Mouse (Mus musculus): ENCODE measurements at regions not wholly inside any gene's neighbourhood (a gene's known extent, or its start where the extent isn't known, plus 50 kb on each side); places are given as distances from the start of the nearest gene placed in this dataset.
A peak's percentile ranks its signal among the peaks of the same experiment; 100 is the strongest.

DNA sequence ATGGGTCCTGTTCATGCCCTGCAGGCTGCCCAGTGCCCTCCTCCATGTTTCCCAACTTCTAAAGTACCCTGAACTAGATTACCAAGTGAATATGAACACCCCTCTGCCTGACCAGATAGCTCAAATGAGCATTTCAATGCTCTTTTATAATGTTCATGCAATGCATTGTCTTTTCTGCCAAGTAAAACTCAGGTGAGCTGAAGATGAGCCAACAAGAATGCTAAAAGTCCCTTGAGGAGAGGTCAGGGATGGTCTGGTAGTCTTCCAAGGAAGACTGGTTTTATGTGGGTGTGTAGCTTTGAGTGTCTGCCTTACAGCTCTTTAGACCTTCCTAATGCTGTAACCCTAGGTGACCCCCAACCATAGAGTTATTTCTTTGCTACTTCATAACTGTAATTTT is 58.0 kb upstream of the Abca12 start:
- no peak for DNase-seq (ENCODE audit: inconsistent age in 2 of 2, low spot score in 1 of 2)

DNA sequence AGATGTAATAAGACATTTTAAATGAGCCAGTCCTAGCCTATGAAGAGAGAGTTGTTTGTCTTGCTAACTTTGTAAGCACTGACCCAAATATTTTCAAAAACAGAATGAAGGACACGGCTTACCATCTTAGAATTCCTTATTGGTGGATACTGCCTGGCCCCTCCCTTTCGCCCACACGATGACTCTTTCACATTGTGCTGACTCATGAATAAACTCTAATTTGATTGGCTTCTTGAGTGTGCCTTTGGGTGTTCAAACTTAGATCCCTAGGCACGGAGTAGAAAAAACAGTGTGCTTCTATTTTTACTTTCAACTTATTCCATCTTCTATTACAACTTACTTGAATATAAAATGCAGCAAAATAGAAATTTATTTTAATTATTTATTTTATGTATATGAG is 68.4 kb upstream of the Abca12 start:
- DNase-seq (ENCODE audit: inconsistent age in 2 of 2, low spot score in 1 of 2), result no peak

DNA sequence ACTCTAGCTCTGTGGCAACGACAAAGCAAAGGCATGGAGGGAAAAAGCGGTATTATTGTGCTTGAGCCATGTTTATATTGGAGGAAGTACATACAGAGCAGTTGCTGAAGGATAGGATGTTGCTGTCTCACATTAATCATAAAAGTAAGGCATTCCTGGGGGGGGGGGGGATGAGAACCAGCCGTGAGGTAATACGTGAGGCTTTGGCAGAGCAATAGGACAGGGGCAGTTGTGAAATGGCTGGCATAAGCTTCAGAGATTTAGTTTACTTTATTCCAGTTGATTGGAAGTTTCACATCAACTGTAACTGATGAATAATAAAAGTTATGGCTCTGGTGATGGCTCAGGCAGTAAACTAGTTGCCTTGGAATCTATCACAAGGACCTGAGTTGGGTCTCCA is 62.4 kb upstream of the Atic start:
- no peak for DNase-seq (ENCODE audit: inconsistent age in 2 of 2, low spot score in 1 of 2)

DNA sequence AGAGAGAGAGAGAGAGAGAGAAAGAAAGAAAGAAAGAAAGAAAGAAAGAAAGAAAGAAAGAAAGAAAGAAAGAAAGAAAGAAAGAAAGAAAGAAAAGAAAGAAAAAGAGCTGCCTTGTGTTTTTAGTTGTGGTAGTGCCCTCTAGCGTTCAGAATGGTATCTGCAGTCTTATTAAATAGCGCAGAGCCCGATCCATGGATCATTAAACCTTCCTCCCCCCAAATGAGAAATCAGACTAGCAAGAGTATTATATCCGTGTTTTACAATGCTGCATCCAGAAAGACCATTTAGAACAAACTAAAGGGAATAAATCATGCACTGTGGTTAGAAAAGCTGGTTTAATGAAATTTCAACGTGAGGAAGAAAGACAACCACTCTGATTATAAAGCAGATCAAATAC is 51.1 kb upstream of the Atic start:
- DNase-seq (ENCODE audit: inconsistent age in 2 of 2, low spot score in 1 of 2), result peak in 1 of 2 experiments; percentile 57

DNA sequence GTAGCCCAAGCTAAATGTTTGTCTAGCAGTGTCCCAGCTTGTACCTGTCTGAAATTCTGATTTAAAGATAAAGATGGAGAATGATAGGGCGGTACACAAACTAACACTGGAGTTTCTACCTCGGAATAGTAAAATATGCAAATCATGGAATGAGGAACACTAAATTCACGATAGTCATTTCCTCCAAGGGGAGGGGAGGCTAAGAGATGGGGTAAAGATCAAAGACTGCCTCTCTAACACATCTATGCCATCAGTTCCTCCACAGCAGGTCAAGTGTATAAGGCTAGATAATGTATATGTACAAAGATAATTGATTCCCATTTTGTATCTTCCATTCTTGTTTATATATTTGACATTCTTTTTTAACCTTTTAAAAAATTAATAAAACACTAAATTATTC is 50.4 kb upstream of the Atic start:
- no peak for DNase-seq (ENCODE audit: inconsistent age in 2 of 2, low spot score in 1 of 2)
